Mouse (Mus musculus): Measurements from ENCODE around the gene Hdgfl3. TPM values are rescaled to one million over a fixed set of nuclear protein-coding genes. Genes with fewer than 3 reads are reported as not detected.

Hdgfl3 gene
- total RNA-seq, 2 experiments from 2014 or later: 68.7 to 72.5 TPM

DNA sequence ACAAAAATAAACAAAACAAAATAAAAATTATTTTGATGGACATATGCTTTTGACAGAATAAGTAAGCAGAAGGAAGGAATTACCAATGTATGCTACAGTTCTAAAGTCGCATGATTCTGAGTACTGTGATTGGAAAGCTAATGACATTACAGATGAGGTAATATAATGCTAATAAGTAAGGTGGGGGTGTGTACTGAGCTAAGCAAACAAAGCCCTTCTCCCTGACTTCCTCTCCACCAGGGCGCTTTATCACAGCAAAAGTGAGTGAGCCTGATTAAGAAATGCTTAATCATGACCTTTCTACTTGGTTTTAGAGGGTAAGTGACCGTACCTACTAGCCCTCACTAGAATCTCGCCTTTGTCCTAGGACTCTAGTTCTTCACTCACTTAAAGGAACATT is 14.0 kb downstream of the Hdgfl3 start:
- intact Hi-C loops (cut with DNase I): no loop called here
- no peak for DNase-seq (ENCODE audit: low spot score in 2 of 2)

DNA sequence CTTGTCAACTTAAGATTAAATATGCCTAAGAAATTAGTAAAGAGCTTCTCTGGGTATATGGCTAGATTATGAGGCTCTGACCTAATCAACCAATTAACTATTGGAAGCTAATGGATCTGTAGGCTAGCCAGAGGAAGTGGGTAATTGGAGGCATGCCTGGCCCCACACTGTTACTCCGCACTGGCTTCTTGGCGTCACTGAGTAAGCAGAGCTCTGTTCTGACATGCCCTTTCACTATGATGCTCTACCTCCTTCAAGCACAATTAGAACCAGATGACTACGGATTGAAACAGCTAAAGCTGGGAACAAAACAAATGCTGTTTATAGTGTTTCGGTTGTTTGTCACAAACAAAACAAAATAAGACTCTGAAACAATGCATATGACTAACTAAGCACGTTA is 16.0 kb downstream of the Hdgfl3 start:
- DNase-seq (ENCODE audit: low spot score in 2 of 2): no peak
- intact Hi-C loops (cut with DNase I): no loop called here

DNA sequence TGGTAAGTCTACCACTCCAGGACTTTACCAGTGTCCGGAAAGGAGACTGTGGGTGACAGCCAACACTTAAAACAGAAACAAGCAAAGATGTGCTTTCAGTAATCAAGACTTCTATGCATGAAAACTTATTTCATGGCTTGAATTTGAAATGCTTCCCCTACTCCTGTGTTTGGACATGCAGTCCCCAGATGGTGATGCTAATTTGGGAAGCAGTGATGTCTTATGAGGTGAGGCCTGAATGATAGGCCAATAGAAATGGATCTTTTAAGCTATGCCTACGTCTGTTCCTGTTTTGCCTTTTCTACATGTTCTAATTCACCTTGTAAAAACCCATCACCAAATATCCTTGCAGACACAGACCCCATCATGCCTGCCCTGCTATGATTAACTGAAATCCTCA is 29.3 kb downstream of the Hdgfl3 start:
- peak; percentile 22 to 36 for DNase-seq (ENCODE audit: low spot score in 2 of 2)

DNA sequence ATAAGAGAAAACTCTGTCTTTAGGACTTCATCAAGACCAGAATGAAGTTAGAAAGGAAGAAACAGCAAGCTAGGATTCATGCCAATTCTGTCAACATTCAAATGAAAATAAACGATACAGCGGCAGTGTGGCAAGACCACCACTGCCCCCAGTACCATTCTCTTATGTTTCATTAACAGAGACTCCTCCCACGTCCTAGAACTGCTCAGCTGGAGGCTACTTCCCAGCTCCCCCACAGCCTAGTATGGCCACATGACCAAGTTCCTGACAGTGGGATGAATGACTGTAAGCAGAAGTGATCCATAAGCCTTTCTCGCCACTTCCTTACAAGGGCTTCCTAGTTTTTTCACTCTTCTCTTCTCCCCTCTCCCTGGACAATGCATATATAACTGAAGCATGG is 30.2 kb downstream of the Hdgfl3 start:
- DNase-seq (ENCODE audit: low spot score in 2 of 2): no peak
- intact Hi-C loops (cut with DNase I): no loop called here

More for the DNA sequence above, 29.3 kb downstream of the Hdgfl3 start:
- intact Hi-C loops (cut with DNase I): no loop called here

DNA sequence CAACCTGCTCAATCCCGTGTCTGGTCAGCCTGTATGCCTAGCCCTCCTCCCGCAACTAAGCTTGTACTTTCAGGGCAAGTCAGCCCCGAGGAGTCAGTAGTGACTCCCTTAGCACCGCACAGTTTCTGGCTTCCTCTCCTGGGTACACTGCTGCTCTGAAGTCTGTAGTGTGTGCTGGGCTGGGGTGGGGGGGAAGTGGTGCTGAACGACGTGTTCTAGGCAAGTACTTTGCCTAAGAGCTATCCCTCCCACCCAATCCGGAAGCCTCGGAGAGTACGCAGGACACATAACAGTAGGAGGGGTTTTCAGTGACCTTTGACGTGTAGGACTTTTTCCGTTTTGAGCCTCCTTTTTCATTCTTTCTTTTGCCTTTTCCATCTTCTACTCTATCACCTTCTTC is 34.9 kb downstream of the Hdgfl3 start:
- DNase-seq (ENCODE audit: low spot score in 2 of 2): no peak
- intact Hi-C loops (cut with DNase I): no loop called here

DNA sequence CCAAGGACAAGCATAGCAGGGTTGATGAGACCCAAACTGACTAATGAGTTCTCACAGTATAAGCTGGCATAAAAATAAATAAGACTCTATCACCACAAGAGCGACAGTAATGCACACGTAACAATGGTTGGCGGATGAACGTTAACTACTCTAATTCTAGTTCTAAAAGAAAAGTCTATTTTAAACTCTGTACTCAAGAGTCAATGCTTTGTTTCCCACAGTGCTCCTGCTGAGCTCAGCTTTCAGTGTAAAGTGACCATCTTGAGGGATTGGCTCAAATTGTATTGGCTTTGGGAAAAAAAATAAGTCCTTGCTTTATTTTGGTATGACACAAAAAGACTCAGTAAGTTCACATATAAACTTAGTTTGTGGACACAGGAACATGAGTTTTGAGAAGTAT is 49.1 kb downstream of the Hdgfl3 start:
- no peak for DNase-seq (ENCODE audit: low spot score in 2 of 2)
- intact Hi-C loops (cut with DNase I): no loop called here

DNA sequence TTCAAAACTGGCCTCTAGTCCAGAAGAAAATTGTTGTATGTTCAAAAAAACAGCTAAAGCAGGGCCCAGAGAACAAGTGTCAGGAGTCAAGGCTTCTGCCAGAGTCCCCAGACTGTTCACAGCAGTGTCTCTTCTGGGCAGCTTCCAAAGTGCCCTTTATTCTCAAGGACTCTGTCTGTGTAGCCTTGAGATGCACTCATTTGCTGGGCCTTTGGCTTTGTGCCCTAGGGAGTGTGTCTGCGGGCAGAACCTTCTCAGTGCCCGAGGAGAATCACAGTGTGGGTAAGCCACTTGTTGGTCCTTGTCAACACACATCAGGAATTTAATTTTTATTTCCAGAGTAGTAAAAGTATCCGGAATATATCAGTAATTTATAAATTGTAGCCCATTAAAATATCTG is 52.7 kb downstream of the Hdgfl3 start:
- intact Hi-C loops (cut with DNase I): no loop called here
- no peak for DNase-seq (ENCODE audit: low spot score in 2 of 2)

DNA sequence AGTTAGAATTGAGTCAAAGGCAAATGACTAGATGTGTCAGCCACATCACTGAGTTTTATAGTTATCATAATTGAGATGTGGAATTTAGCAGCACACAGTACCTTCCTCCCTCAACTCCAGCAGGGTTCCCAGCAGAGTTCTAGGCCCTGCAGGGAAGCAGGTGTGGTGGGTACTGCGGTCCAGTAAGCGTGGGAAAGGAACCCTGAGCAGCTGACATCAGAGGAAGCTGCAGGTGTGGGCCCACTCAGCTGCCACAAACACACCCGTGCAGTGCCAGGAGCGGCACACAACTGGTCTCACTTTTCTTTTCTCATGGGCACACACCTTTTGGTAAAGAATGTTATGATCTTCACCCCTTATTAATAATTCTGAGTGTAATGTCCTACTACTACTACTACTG is 53.5 kb downstream of the Hdgfl3 start:
- DNase-seq (ENCODE audit: low spot score in 2 of 2): no peak
- intact Hi-C loops (cut with DNase I): no loop called here

DNA sequence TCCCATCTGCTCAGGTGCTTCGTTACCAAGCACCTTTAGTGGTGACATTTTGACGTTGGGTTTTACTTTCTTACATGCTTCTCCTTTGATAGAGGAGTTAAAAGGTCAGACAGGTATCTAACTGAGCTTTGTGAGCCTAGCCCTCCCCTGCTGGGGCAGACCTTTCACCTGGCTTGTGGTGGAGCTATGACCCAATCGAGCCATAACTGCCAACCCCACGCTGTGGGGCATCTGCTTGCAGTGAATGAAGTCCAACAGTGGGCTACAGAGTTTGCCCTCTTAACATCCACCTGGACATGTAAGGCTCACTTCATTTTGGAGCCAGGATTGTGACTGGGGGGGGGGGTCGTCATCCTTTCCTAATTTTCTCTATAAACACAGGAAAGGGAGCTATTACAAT is 54.0 kb downstream of the Hdgfl3 start:
- intact Hi-C loops (cut with DNase I): no loop called here
- DNase-seq (ENCODE audit: low spot score in 2 of 2): no peak

DNA sequence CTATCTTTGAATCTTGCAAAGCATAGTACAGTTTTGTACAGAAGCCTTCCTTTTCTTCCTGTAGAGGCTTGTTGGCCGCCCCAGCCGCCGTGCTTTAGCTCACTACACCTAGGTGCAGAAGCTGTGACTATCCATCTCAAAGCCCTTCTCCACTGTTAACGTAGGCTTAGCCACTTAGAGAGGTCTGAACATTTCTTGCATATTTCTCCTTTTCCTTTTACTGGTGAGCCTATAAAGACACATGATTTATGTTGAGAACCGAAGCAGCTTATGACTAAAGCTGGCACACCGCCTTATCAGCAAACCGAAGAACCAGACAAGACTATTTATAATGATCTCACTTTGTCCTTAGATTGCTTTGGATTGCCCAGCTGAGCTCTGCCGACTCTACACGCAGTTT is 58.9 kb downstream of the Hdgfl3 start:
- DNase-seq (ENCODE audit: low spot score in 2 of 2): peak; percentile 55 to 87
- intact Hi-C loops (cut with DNase I): loop anchor here (5.0 kb wide), 1 partner anchor 57 kb away; the partner anchor contains the start of gene Hdgfl3

DNA sequence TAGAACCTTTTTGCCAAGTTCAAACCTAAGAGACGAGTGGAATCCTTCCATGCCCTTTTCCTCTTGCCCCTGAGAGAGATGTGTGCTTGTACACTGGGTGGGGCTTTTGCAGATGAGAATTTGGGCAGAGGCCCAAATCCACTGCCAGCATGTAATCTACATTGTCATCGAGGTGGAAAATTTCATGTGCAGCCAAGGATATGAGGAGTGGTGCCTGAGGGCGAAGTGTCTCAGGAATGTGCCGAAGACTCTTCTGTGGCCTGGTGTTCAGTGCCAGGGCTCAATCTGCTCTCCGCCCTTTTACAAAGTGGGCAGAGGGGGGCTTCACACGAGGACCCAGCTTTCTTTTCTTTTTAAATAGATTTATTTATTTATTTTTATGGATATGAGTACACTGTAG is 59.6 kb downstream of the Hdgfl3 start:
- intact Hi-C loops (cut with DNase I): loop anchor here (5.0 kb wide), 1 partner anchor 58 kb away; the partner anchor contains the start of gene Hdgfl3
- DNase-seq (ENCODE audit: low spot score in 2 of 2): no peak

DNA sequence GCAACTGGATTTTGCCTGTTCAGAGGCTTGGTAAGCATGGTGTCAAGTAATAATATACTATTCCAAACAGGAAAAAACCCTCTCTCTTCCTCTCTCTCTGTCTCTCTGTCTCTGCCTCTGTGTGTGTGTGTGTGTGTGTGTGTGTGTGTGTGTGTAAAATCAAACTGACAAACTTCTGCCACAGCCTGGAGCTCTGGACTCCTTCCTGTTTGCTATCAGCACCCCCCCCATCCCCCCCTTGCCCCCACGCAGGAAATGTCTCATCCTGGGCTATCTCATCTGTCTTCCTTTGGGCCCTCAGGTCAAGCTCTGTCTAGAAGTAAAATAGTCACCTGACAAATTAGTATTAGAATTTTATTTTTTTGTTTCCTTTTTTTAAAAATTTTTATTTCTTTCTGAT is 60.5 kb downstream of the Hdgfl3 start:
- intact Hi-C loops (cut with DNase I): no loop called here
- no peak for DNase-seq (ENCODE audit: low spot score in 2 of 2)

DNA sequence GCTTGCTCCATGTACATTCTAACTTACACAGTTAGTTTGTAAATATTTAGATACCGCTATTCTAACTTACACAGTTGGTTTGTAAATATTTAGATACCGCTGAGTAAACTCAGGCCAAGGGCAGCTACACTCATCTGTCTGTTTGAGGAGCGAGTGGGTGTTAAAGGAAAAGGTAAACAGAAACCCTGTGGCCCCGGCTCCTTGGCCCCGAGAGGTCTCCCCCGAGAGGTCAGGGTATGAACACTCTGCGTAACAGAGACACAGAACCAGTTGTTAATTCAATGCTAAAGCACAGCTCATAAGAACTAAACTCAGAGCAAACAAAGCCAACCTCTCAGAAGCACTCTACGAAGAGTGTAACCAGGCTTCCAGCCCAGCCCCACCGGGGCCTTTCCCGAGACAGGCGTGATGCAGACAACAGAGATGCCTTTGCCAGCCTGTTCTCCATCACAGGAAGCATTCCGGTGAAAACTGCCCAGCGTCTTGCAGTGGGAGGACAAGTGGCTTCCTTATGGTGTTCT is 61.7 kb downstream of the Hdgfl3 start:
- intact Hi-C loops (cut with DNase I): no loop called here
- no peak for DNase-seq (ENCODE audit: low spot score in 2 of 2)

DNA sequence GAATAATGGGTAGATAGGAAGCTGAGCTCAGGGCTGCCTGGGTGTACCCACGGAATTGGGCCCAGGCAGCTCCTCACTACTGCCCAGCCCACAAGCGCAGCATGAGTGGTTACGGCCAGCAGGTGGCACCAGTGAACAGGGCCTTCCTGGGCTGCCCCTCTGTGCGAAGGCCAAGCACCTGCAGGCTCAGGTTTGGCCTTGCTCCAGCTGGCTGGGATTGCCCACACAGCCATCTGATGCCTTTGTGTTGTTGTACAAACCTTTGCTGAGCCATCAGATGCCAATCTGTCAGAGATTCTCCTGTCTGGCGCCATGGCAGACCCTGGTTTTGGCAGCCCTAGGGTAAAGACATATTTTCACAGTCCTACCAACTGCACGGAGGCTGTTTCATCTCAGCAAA is 66.1 kb downstream of the Hdgfl3 start:
- intact Hi-C loops (cut with DNase I): loop anchor here (5.0 to 10.0 kb wide), 2 partner anchors 83 to 89 kb away; partner anchors contain the start of gene 3110040N11Rik
- DNase-seq (ENCODE audit: low spot score in 2 of 2): peak; percentile 52 to 63

DNA sequence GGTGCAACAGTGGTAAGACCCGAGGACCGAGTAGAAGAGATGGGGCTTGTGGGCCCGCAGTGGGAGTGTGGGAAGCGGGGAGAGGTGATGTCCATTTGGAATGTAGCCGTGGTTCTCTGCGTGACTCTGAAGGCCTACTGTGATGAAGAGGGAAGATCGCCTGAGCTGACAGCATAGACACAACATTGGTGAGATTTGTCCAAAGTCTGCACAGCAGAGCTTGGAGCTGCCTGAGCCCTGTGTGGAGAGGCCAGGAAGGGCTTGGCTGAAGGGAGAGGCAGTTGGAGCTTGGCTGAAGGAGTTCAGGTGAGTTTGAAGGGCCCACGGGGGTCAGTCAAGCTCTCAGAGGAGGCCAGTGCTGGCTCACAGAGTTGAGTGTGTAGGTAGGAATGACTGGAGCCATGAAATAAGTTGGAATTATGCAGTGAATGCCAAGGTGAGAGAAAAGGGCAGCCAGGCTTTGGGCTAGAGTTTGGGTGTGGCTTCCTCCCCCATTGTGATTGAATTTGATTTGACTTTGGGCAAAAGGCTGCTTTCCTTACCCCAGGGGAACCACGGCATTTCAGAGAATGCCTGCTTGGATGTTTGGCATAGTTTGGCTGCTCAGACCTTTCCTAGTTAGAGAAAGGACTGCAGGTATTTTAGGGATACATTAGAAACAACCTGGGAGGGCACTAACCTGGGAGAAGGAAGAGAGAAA is 66.9 kb downstream of the Hdgfl3 start:
- intact Hi-C loops (cut with DNase I): loop anchor here (5.0 to 10.0 kb wide), 2 partner anchors 83 to 90 kb away; partner anchors contain the start of gene 3110040N11Rik
- no peak for DNase-seq (ENCODE audit: low spot score in 2 of 2)

DNA sequence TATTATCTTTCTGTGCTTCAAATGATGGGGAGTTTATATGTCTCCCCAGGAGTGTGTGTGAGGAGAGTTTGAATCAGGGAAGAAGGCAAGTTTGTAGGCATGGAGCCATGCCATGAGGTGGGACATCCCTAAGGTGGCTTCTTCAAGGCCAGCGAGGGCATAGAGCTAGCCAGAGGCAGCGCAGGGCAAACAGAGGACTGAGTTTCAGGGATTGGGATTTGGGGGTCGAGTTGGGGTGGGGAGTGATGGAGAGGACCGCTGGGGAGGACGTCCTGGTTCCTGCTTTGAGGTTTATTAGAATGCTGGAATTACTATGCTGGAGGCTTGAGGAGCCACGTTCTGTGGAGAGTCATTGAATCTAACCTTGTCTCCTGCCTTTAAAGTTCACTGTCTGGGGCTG is 68.3 kb downstream of the Hdgfl3 start:
- intact Hi-C loops (cut with DNase I): loop anchor here (5.0 to 10.0 kb wide), 2 partner anchors 81 to 91 kb away; partner anchors contain the start of gene 3110040N11Rik
- no peak for DNase-seq (ENCODE audit: low spot score in 2 of 2)

DNA sequence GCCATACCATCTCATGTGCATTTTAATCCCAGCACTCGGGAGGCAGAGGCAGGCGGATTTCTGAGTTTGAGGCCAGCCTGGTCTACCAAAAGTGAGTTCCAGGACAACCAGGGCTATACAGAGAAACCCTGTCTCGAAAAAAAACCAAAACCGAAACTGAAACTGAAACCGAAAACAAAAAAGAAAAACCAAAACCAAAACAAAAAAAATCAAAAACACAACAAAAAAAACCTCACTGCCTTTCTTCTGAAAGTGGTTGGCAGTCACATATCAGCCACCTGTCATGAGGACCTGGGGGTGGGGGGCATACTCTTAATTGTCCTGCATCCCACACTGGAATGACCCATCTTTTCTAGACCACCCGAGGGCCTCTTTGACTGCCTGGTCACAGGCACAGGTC is 69.7 kb downstream of the Hdgfl3 start:
- DNase-seq (ENCODE audit: low spot score in 2 of 2): no peak
- intact Hi-C loops (cut with DNase I): loop anchor here (10.0 kb wide), 1 partner anchor 80 kb away; the partner anchor contains the start of gene 3110040N11Rik

DNA sequence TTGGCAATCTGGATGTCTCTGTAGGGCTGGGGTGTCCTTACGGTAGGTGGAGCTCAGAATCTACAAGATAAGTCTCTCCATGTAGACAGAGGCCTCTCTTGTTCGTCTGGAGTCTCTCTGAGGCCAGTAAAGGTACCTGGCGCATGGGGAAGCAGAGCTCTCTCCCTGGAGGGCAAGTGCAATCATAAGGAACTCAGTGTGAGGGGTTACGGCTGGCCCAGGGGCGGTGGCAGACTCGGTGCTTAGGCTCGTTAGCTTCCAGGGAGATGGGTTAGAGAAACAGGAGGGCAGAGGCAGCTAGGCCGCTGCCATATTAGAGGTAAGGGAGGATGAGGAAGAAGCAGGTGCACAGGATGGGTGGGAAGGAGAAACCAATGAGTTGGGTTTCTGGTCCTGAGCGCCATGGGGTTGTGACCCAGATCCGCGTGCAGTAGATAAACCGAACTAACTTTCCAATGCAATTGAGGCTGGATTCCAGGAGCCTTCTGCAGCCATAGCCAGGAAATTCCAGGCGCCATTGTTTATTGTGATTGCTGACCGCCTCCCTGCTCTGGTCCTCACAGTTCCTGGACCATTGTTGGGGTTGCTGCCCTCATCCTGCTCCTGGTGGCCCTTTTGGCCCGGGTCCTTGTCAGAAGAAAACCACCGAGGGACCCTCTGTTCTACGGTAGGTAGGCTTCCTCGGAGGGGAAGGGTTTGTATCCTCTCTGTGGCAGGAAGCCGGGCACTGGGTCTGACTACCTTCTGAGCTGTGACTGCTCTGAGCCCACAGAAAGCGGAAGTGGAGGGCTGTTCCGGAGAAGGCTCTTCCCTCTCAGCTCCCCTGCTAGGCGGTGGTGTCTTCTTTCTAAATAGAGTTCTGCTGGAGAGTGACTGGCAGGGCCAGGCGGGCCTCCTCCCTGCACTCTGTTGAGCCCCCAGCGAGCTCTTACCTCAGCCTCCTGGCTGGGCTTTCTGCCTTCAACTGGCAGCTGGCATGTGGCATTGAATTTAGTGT is 71.4 kb downstream of the Hdgfl3 start:
- intact Hi-C loops (cut with DNase I): loop anchor here (10.0 kb wide), 1 partner anchor 78 kb away; the partner anchor contains the start of gene 3110040N11Rik
- DNase-seq (ENCODE audit: low spot score in 2 of 2): peak in 1 of 2 experiments; percentile 35

DNA sequence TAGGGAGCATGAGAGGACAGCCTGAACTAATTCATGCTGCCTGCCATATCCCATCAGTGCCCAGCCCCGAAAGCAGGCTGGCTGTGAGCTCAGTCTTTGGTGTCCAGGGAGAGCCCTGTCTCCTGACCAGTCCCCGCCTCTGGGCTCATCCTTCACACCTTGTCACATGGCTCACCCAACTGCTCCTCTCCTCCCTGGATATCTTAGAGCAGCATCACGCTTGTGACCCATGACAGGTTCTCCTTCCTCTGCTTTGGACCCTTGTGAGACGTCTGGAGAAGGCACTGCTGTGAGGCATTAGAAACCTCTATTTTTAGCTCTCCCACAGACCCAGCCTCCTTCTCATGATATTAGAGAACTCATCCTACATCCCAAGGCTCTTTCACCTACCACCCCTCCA is 72.4 kb downstream of the Hdgfl3 start:
- intact Hi-C loops (cut with DNase I): loop anchor here (10.0 kb wide), 1 partner anchor 77 kb away; the partner anchor contains the start of gene 3110040N11Rik
- no peak for DNase-seq (ENCODE audit: low spot score in 2 of 2)

DNA sequence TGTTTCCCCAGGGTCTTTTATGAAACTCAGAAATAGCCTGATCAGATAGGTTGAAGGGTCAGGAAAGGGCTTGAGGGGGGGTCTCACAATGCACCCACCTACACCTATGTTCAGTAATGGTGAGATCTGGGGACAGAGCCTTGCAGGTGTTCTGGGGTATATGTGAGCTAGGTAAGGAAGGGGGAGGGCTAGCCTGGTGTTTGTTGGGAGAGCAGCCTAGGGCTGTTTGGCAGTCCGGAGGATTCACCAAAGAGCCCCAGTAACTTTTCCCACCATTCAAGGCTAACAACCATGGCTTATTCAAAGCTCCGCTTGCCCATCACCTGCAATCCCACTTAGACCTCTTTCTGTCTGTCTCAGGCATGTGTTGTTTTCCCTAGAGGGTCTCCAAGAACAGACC is 72.8 kb downstream of the Hdgfl3 start:
- no peak for DNase-seq (ENCODE audit: low spot score in 2 of 2)
- intact Hi-C loops (cut with DNase I): loop anchor here (10.0 kb wide), 1 partner anchor 77 kb away; the partner anchor contains the start of gene 3110040N11Rik

All from left cerebral cortex, postnatal 14 days (tissue).